Mouse (Mus musculus): ENCODE measurements at regions not wholly inside any gene's neighbourhood (a gene's known extent, or its start where the extent isn't known, plus 50 kb on each side); places are given as distances from the start of the nearest gene placed in this dataset.

DNA sequence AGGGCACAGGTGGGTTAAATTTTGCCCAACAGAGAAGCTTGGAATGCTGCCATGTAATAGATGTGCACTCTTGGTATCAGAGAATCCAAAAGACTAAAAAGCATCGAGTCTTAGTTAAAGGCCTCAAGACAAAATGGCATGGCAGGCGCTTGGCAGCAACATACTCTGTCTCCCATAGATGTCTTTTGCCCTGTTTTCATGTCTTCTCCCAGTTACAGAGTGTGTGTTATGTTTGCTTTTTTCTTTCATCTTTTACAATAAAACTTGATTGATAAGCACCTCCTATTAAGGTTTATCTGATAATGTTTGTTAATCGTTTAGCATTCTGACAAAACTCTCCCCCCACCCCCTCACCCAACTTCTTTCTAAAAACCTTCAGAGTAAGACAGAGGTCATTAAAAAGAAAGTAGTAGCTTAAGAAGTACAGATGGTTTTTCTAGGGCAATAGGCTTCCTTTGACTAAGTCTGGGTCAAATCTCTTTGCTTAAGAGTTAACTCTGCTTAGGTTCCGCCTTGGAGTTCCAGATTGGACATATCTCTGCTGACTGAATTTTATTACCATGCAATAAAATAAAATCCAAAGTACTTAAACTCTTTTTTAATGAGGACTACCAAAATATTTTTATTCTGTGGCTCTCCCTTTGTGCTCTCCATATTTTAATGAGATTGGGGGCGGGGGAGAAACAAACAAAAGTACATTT, 252.9 kb upstream of the Zeb2 start:
- TF ChIP-seq CTCF (IDR thresholded peaks at IDR 0.05; ENCODE audit: low read depth) = no peak
- H3K27me3 ChIP-seq (replicated peaks; ENCODE audit: control insufficient read depth, insufficient read depth, low read length) = no peaks in the 10 kb centered on the region
- H3K4me1 ChIP-seq (replicated peaks; ENCODE audit: control insufficient read depth, insufficient read depth, low read length) = no peaks in the 10 kb centered on the region
- ATAC-seq = no peak
- H3K9me3 ChIP-seq (ENCODE audit: control insufficient read depth) = no peaks in the 10 kb centered on the region
- H3K4me2 ChIP-seq (replicated peaks; ENCODE audit: low read depth) = no peak overlapping the region
- 53% methylated on average over 5 of the region's 5 CpGs for WGBS
- no peaks in the 10 kb centered on the region for H3K36me3 ChIP-seq (ENCODE audit: control insufficient read depth, insufficient read depth)
- H3K9ac ChIP-seq (ENCODE audit: low read depth, low read length) = no peak overlapping the region
- H3K4me3 ChIP-seq (ENCODE audit: low read depth, low read length) = no peak overlapping the region
- no peak overlapping the region for H3K27ac ChIP-seq (ENCODE audit: low read depth, low read length)

GRCm38 (mm10) chr2:45369432-45369831, 252.2 kb upstream of the Zeb2 start:
- no peak overlapping the region for H3K4me2 ChIP-seq (replicated peaks; ENCODE audit: low read depth)
- no peaks in the 10 kb centered on the region for H3K36me3 ChIP-seq (ENCODE audit: control insufficient read depth, insufficient read depth)
- no peak overlapping the region for H3K4me3 ChIP-seq (ENCODE audit: low read depth, low read length)
- H3K27ac ChIP-seq (ENCODE audit: low read depth, low read length) = no peak overlapping the region
- no peak for TF ChIP-seq CTCF (IDR thresholded peaks at IDR 0.05; ENCODE audit: low read depth)
- no peak overlapping the region for H3K9ac ChIP-seq (ENCODE audit: low read depth, low read length)
- no peak for ATAC-seq
- H3K27me3 ChIP-seq (replicated peaks; ENCODE audit: control insufficient read depth, insufficient read depth, low read length) = no peaks in the 10 kb centered on the region
- H3K9me3 ChIP-seq (ENCODE audit: control insufficient read depth) = no peaks in the 10 kb centered on the region
- H3K4me1 ChIP-seq (replicated peaks; ENCODE audit: control insufficient read depth, insufficient read depth, low read length) = no peaks in the 10 kb centered on the region
- 81% methylated on average over 4 of the region's 4 CpGs for WGBS

DNA sequence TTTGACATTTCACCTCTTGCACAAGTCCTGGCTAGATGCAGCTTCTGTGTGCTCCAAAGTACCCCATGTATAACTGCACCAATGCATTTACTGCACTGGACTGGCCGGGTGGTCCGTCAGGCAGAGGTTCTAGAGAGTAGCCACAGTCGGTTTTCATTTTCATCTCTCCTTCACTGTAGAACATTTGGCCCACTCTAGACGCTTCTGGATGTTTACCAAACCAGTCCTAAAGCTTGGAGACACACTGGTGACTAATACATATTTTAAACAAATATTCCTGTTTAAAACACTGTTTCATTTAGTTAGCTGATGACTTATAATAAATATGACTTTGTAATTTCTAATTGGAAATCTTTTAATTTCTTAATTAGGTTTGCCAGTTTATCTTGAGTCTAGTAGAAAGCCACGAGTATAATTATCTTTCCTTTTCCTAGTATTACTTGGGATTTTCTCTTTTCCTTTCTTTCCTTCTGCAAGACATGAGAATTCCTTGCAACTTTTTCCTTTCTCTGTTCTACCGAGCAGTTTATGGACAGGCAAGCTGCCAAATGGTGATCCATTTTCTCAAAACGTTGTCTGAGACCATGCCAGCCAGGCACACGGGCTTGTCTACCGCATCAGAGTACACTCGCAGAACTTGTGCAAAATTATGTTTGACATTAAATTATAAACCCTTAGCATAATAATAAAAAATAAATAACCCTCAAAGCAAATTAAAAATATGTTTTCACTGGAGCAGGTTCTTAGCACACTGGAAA, 250.4 kb upstream of the Zeb2 start:
- whole genome bisulfite sequencing = 73% methylated on average over 10 of the region's 10 CpGs
- H3K4me2 ChIP-seq (replicated peaks; ENCODE audit: low read depth) = no peak overlapping the region
- H3K9me3 ChIP-seq (ENCODE audit: control insufficient read depth) = no peaks in the 10 kb centered on the region
- no peaks in the 10 kb centered on the region for H3K4me1 ChIP-seq (replicated peaks; ENCODE audit: control insufficient read depth, insufficient read depth, low read length)
- H3K36me3 ChIP-seq (ENCODE audit: control insufficient read depth, insufficient read depth) = no peaks in the 10 kb centered on the region
- no peak overlapping the region for H3K4me3 ChIP-seq (ENCODE audit: low read depth, low read length)
- no peak overlapping the region for H3K9ac ChIP-seq (ENCODE audit: low read depth, low read length)
- H3K27me3 ChIP-seq (replicated peaks; ENCODE audit: control insufficient read depth, insufficient read depth, low read length) = no peaks in the 10 kb centered on the region
- H3K27ac ChIP-seq (ENCODE audit: low read depth, low read length) = no peak overlapping the region
- no peak for TF ChIP-seq CTCF (IDR thresholded peaks at IDR 0.05; ENCODE audit: low read depth)
- no peak for ATAC-seq

DNA sequence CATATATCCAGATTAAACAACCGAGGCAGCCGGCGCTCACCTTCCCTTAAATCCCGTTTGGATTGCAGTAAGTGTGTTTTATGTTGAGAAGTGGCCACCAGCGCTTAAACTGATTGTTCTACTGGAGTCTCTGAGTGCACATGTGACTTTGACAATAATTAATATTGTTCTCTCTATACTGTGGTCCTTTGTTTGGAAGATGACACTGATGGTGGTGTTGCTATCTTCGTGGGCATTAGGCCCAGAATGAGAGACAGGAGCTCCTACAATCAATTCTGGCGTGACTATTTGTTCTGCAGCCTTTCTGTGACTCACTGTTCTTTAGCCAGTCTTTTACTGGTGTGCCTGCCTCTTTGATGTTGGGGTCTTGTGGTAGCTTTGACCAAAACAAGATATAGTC, 240.1 kb upstream of the Zeb2 start:
- no peak for TF ChIP-seq CTCF (IDR thresholded peaks at IDR 0.05; ENCODE audit: low read depth)
- no peak overlapping the region for H3K4me2 ChIP-seq (replicated peaks; ENCODE audit: low read depth)
- no peaks in the 10 kb centered on the region for H3K36me3 ChIP-seq (ENCODE audit: control insufficient read depth, insufficient read depth)
- 84% methylated on average over 7 of the region's 7 CpGs for WGBS
- no peaks in the 10 kb centered on the region for H3K27me3 ChIP-seq (replicated peaks; ENCODE audit: control insufficient read depth, insufficient read depth, low read length)
- ATAC-seq = no peak
- no peak overlapping the region for H3K9ac ChIP-seq (ENCODE audit: low read depth, low read length)
- H3K4me1 ChIP-seq (replicated peaks; ENCODE audit: control insufficient read depth, insufficient read depth, low read length) = no peaks in the 10 kb centered on the region
- no peak overlapping the region for H3K27ac ChIP-seq (ENCODE audit: low read depth, low read length)
- no peaks in the 10 kb centered on the region for H3K9me3 ChIP-seq (ENCODE audit: control insufficient read depth)
- no peak overlapping the region for H3K4me3 ChIP-seq (ENCODE audit: low read depth, low read length)

GRCm38 (mm10) chr2:45356558-45357170, 239.5 kb upstream of the Zeb2 start:
- WGBS = 89% methylated on average over 8 of the region's 8 CpGs
- no peak for TF ChIP-seq CTCF (IDR thresholded peaks at IDR 0.05; ENCODE audit: low read depth)
- ATAC-seq = no peak

GRCm38 (mm10) chr2:45356021-45356420, 238.8 kb upstream of the Zeb2 start:
- Histone ChIP-seq H3K36me3 (ENCODE audit: control insufficient read depth, insufficient read depth) (no peaks in the 10 kb centered on the region), H3K4me3 (ENCODE audit: low read depth, low read length) (no peak overlapping the region), H3K27ac (ENCODE audit: low read depth, low read length) (no peak overlapping the region), H3K9ac (ENCODE audit: low read depth, low read length) (no peak overlapping the region), H3K9me3 (ENCODE audit: control insufficient read depth) (no peaks in the 10 kb centered on the region), H3K27me3 (replicated peaks; ENCODE audit: control insufficient read depth, insufficient read depth, low read length) (no peaks in the 10 kb centered on the region), H3K4me1 (replicated peaks; ENCODE audit: control insufficient read depth, insufficient read depth, low read length) (no peaks in the 10 kb centered on the region), H3K4me2 (replicated peaks; ENCODE audit: low read depth) (no peak overlapping the region)
- no peak for ATAC-seq
- WGBS = 93% methylated on average over 12 of the region's 12 CpGs
- no peak for TF ChIP-seq CTCF (IDR thresholded peaks at IDR 0.05; ENCODE audit: low read depth)

More at GRCm38 (mm10) chr2:45356558-45357170, 239.5 kb upstream of the Zeb2 start:
- H3K36me3 ChIP-seq (ENCODE audit: control insufficient read depth, insufficient read depth) = no peaks in the 10 kb centered on the region
- H3K4me1 ChIP-seq (replicated peaks; ENCODE audit: control insufficient read depth, insufficient read depth, low read length) = no peaks in the 10 kb centered on the region
- H3K9me3 ChIP-seq (ENCODE audit: control insufficient read depth) = no peaks in the 10 kb centered on the region
- no peak overlapping the region for H3K27ac ChIP-seq (ENCODE audit: low read depth, low read length)
- no peaks in the 10 kb centered on the region for H3K27me3 ChIP-seq (replicated peaks; ENCODE audit: control insufficient read depth, insufficient read depth, low read length)
- H3K4me3 ChIP-seq (ENCODE audit: low read depth, low read length) = no peak overlapping the region
- no peak overlapping the region for H3K9ac ChIP-seq (ENCODE audit: low read depth, low read length)
- no peak overlapping the region for H3K4me2 ChIP-seq (replicated peaks; ENCODE audit: low read depth)
